Mouse (Mus musculus): ENCODE results near the gene Arrdc5. TPM values are rescaled to one million over a fixed set of nuclear protein-coding genes. Genes with fewer than 3 reads are reported as not detected.

Gene Arrdc5
- polyA plus RNA-seq, 1 experiment from 2014 or later = not detected

DNA sequence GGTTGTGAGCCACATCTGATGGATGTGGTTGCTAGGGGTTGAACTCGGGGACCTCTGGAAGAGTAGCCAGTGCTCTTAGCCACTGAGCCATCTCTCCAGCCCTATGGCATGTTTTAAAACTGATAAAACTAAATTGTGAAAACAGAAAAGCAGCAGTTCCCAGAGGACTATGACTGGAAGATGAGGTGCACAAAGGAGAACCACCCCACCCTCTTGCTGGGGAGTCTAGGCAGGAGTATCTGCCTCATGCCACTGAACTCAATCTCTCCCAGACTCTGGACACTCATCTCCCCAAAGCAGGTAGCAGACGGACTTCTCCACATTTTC is 22.6 kb downstream of the Arrdc5 start:
- Histone ChIP-seq H3K4me3 (ENCODE audit: low read depth, low read length) (no peak overlapping the region), H3K9ac (replicated peaks; ENCODE audit: low read depth) (no peak overlapping the region)

DNA sequence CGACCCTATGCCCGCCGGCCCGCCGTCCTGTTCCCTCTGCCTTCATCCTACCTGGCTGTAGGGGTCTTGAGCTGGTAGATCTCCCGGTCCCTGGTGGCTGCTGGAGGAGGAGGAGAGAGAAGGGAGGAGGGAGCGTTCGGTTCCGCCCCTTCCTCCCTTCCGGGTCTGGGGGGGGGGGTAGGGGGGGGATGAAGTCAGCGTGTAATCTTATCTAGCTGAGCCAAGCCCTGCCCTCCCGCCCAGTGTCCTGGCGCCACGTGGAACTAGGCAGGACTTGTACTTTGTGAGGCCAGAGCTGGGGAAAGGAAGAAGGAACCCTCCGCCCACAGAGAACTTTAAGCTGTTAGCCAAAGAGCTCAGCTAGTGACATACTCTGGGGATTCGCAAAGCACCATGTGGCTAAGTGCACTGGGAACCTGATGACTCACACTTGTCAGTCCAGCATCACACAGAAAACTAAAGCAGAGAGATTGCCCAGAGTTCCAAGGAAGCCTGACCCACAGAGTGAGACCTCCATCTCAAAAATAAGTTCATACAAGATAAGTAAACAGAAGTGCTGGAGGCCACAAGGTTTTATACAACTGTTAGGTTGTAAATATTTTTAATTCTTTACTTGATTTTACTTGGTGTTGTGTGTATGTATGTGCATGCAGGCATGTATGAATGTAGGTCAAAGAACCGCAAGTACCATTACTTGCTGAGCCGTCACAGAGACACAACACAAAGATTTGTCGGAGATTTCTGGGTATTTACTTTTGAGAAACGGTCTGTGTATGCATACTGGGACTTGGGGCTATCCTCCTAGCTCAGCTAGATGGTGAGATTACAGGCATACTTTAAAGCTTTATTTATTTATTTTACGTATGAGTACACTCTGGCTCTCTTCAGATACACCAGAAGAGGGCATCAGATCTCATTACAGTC is 23.2 kb downstream of the Arrdc5 start, which contains the start of gene Ticam1:
Gene Ticam1, minus strand, starts transcription at position 144 of the 924 bp plus-strand sequence.
- Histone ChIP-seq H3K27me3 (replicated peaks; ENCODE audit: insufficient read depth, low read length) (no peaks in the 10 kb centered on the region), H3K9ac (replicated peaks; ENCODE audit: low read depth) (peak within 1 kb of the TSS; percentile 64), H3K36me3 (ENCODE audit: insufficient read depth, low read length) (peaks cover 10% of the 10 kb centered on the region), H3K4me1 (ENCODE audit: insufficient read depth, low read depth, low read length) (peaks cover 7% of the 10 kb centered on the region; the same call in 1 of the 2 replicates), H3K9me3 (ENCODE audit: low read length) (no peaks in the 10 kb centered on the region), H3K4me3 (ENCODE audit: low read depth, low read length) (peak within 1 kb of the TSS; percentile 62), H3K4me2 (replicated peaks; ENCODE audit: low read depth, low read length) (peak within 1 kb of the TSS; percentile 67), H3K27ac (ENCODE audit: low read length) (peak within 1 kb of the TSS; percentile 87)
- TF ChIP-seq EP300 (IDR thresholded peaks at IDR 0.05) (peak; percentile 66; the same call in 1 of the 2 replicates), CTCF (IDR thresholded peaks at IDR 0.05) (peak; percentile 62)
- ATAC-seq (peak; percentile 97), DNase-seq (ENCODE audit: low spot score) (peak; percentile 99)
- WGBS = 1% methylated on average over 20 of the region's 21 CpGs

More for the DNA sequence above, 22.6 kb downstream of the Arrdc5 start:
- H3K4me2 ChIP-seq (replicated peaks; ENCODE audit: low read depth, low read length) = peak overlapping the region; percentile 67; the same call in 1 of the 2 replicates
- peak overlapping the region; percentile 75 for H3K27ac ChIP-seq (ENCODE audit: low read length)
- H3K9me3 ChIP-seq (ENCODE audit: low read length) = no peaks in the 10 kb centered on the region
- 26% methylated on average over 2 of the region's 2 CpGs for WGBS
- ATAC-seq (no peak), DNase-seq (ENCODE audit: low spot score) (no peak)
- H3K27me3 ChIP-seq (replicated peaks; ENCODE audit: insufficient read depth, low read length) = no peaks in the 10 kb centered on the region
- TF ChIP-seq CTCF (IDR thresholded peaks at IDR 0.05) (no peak), EP300 (IDR thresholded peaks at IDR 0.05) (no peak)
- peaks cover 7% of the 10 kb centered on the region; the same call in 1 of the 2 replicates for H3K4me1 ChIP-seq (ENCODE audit: insufficient read depth, low read depth, low read length)
- peaks cover 10% of the 10 kb centered on the region for H3K36me3 ChIP-seq (ENCODE audit: insufficient read depth, low read length)

DNA sequence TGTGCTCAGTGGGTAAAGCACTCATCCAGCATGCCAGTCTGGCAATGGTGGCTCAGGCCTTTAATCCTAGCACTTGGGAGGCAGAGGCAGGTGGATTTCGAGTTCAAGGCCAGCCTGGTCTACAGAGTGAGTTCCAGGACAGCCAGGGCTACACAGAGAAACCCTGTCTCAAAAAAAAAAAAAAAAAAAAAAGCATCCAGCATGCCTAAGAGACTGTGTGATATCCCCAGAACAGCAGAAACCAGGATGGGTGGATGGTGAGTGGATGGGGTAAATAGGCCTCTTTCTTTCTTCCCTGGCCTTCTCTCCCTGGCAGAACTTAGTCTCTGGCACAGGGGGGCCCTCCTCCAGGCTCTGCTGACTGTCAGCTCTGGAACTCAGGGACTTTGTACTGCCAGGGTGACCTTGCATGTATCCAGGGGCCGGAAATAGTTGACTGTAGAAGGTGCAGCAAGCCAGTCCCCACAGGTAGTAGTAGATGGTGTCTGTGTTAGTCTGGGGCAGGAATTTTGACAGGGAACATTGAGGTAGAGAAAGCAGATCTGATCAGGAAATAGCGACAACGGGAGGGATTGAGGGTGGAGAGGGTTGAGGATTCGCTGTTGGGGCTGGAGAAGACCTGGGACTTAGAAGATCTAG is 24.1 kb downstream of the Arrdc5 start:
- ATAC-seq (0 out of 2 replicates have a peak, but pooled peaks have one; percentile 1), DNase-seq (ENCODE audit: low spot score) (peak; percentile 35)
- TF ChIP-seq EP300 (IDR thresholded peaks at IDR 0.05) = no peak
- TF ChIP-seq CTCF (IDR thresholded peaks at IDR 0.05) = no peak
- Histone ChIP-seq H3K27me3 (replicated peaks; ENCODE audit: insufficient read depth, low read length) (no peaks in the 10 kb centered on the region), H3K36me3 (ENCODE audit: insufficient read depth, low read length) (peaks cover 8% of the 10 kb centered on the region), H3K9ac (replicated peaks; ENCODE audit: low read depth) (peak overlapping the region; percentile 64), H3K27ac (ENCODE audit: low read length) (peak overlapping the region; percentile 87), H3K4me3 (ENCODE audit: low read depth, low read length) (peak overlapping the region; percentile 62), H3K4me2 (replicated peaks; ENCODE audit: low read depth, low read length) (peak overlapping the region; percentile 67), H3K9me3 (ENCODE audit: low read length) (no peaks in the 10 kb centered on the region), H3K4me1 (ENCODE audit: insufficient read depth, low read depth, low read length) (peaks cover 7% of the 10 kb centered on the region; the same call in 1 of the 2 replicates)
- 20% methylated on average over 5 of the region's 5 CpGs for WGBS

DNA sequence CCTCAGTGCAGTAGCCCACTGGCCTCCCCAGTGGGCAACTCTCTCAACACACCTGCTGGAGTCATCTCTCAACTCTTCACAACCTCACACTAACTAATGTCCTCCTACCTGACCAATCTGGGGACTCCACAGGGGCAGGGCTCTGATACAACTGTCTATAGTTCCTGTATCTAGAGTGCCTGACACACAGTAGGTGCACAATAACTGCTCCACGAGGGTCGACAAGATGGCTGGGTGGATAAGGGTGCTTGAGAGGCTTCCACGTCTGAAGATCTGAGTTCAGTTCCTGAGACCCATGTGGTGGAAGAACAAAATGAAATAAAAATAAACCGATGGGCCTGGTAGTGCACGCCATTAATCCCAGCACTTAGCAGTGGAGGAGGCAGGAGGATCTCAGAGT is 26.1 kb downstream of the Arrdc5 start:
- Histone ChIP-seq H3K4me2 (replicated peaks; ENCODE audit: low read depth, low read length) (no peak overlapping the region), H3K27ac (ENCODE audit: low read length) (no peak overlapping the region), H3K27me3 (replicated peaks; ENCODE audit: insufficient read depth, low read length) (no peaks in the 10 kb centered on the region), H3K36me3 (ENCODE audit: insufficient read depth, low read length) (peaks cover 8% of the 10 kb centered on the region; the same call in 1 of the 2 replicates), H3K4me1 (ENCODE audit: insufficient read depth, low read depth, low read length) (peaks cover 7% of the 10 kb centered on the region; the same call in 1 of the 2 replicates), H3K9ac (replicated peaks; ENCODE audit: low read depth) (no peak overlapping the region), H3K4me3 (ENCODE audit: low read depth, low read length) (no peak overlapping the region), H3K9me3 (ENCODE audit: low read length) (no peaks in the 10 kb centered on the region)
- ATAC-seq = no peak
- no peak for TF ChIP-seq CTCF (IDR thresholded peaks at IDR 0.05)
- TF ChIP-seq EP300 (IDR thresholded peaks at IDR 0.05) = no peak
- 80% methylated on average over 5 of the region's 5 CpGs for WGBS
- no peak for DNase-seq (ENCODE audit: low spot score)

DNA sequence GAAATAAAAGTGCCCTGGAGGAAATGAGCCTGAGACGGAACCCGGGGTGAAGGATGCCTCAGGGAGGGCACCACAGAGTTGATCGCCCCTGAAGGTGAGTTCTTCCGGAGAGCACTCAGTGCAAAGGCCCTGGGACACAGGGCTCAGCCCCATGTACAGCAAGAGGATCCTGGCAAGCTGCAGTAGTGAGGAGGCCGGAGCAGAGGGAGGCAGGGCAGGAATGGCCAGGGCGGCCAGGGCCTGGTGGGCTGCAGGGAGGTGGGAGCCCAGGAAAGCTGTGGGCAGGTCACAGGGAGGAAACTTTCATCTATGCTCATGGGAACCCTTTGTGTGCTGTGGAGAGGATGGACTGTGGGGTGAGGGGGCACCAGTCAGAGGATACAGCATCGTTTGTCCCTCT is 26.6 kb downstream of the Arrdc5 start:
- H3K4me2 ChIP-seq (replicated peaks; ENCODE audit: low read depth, low read length) = no peak overlapping the region
- ATAC-seq = no peak
- H3K27ac ChIP-seq (ENCODE audit: low read length) = no peak overlapping the region
- no peak overlapping the region for H3K9ac ChIP-seq (replicated peaks; ENCODE audit: low read depth)
- H3K4me3 ChIP-seq (ENCODE audit: low read depth, low read length) = no peak overlapping the region
- no peaks in the 10 kb centered on the region for H3K27me3 ChIP-seq (replicated peaks; ENCODE audit: insufficient read depth, low read length)
- TF ChIP-seq CTCF (IDR thresholded peaks at IDR 0.05) (no peak), EP300 (IDR thresholded peaks at IDR 0.05) (no peak)
- WGBS = 73% methylated on average over 7 of the region's 7 CpGs
- H3K9me3 ChIP-seq (ENCODE audit: low read length) = no peaks in the 10 kb centered on the region
- DNase-seq (ENCODE audit: low spot score) = no peak
- H3K4me1 ChIP-seq (ENCODE audit: insufficient read depth, low read depth, low read length) = peaks cover 7% of the 10 kb centered on the region; the same call in 1 of the 2 replicates
- H3K36me3 ChIP-seq (ENCODE audit: insufficient read depth, low read length) = peaks cover 8% of the 10 kb centered on the region; the same call in 1 of the 2 replicates

DNA sequence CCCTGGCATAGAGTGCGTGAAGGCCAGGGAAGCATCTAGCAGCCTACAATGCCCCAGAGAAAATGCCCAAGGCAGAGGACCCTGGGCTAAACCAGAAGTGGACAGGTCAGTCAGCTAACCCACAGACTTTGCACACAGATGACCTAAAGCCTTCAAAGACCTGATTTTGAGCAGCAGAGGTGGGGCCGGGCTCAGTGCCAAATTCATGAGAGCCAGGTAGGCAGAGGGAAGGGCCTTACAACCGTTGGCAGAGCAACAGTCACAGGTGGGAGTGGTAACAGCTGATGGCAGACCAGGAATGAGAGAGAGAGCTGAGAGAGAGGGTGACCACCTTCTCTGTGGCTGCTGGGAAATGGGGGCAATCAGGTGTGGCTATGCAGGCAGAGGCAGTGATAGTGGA is 27.4 kb downstream of the Arrdc5 start:
- H3K27ac ChIP-seq (ENCODE audit: low read length) = no peak overlapping the region; the same call in 1 of the 2 replicates
- H3K27me3 ChIP-seq (replicated peaks; ENCODE audit: insufficient read depth, low read length) = no peaks in the 10 kb centered on the region
- DNase-seq (ENCODE audit: low spot score) (peak; percentile 80), ATAC-seq (no peak)
- no peaks in the 10 kb centered on the region for H3K9me3 ChIP-seq (ENCODE audit: low read length)
- peaks cover 8% of the 10 kb centered on the region; the same call in 1 of the 2 replicates for H3K36me3 ChIP-seq (ENCODE audit: insufficient read depth, low read length)
- 61% methylated on average over 3 of the region's 3 CpGs for WGBS
- H3K4me3 ChIP-seq (ENCODE audit: low read depth, low read length) = no peak overlapping the region
- H3K4me2 ChIP-seq (replicated peaks; ENCODE audit: low read depth, low read length) = no peak overlapping the region
- TF ChIP-seq EP300 (IDR thresholded peaks at IDR 0.05) (no peak), CTCF (IDR thresholded peaks at IDR 0.05) (no peak)
- H3K4me1 ChIP-seq (ENCODE audit: insufficient read depth, low read depth, low read length) = peaks cover 2% of the 10 kb centered on the region; the same call in 1 of the 2 replicates
- H3K9ac ChIP-seq (replicated peaks; ENCODE audit: low read depth) = no peak overlapping the region

Measured in lung, postnatal 0 days (tissue).